ENCODE assay signal across 24 mouse cellular contexts in genomic region chr8:5674971-5675370, GRCm38 (mm10).
DNase-seq lines count a peak whose midpoint lies in the region; ATAC-seq lines count a peak whose summit lies in the region.
"Had no signal": no experiment of that assay in that cellular context is flagged by ENCODE, and none has a peak within 500 bp of the region (broad histone marks: within the 10 kb centered on the region; RNA-seq: fewer than 3 reads in every experiment).

No protein-coding gene starts in this region.

- DNase-seq in cerebellum, adult 18-20 months = no peak
- peak; percentile 23 to 55 for DNase-seq in cerebellum, postnatal 14 days
- no peak for DNase-seq in cerebellum, adult 9-11 months
- DNase-seq in hindbrain, embryonic 11.5 days (ENCODE audit: low spot score) = no peak
- DNase-seq in hindbrain, embryonic 10.5 days (ENCODE audit: low spot score) = no peak
- DNase-seq: adrenal gland, adult 8-10 months; adrenal gland, postnatal 14 days; adrenal gland, postnatal 36 days; B cell, adult 2 months; cerebellum, adult 9-10 months; embryo, embryonic 11 days had no signal

- no peak overlapping the region for H3K4me2 ChIP-seq in hindbrain, embryonic 11.5 days (replicated peaks; ENCODE audit: low read depth, low read length)
- H3K4me2 ChIP-seq: embryonic facial prominence, embryonic 13.5 days; embryonic facial prominence, embryonic 15.5 days; forebrain, embryonic 12.5 days had no signal

- no peaks in the 10 kb centered on the region for H3K9me3 ChIP-seq in hindbrain, embryonic 11.5 days (ENCODE audit: control insufficient read depth, low read length)
- no peaks in the 10 kb centered on the region for H3K9me3 ChIP-seq in hindbrain, embryonic 10.5 days
- H3K9me3 ChIP-seq: embryonic facial prominence, embryonic 13.5 days; embryonic facial prominence, embryonic 15.5 days; forebrain, embryonic 10.5 days; forebrain, embryonic 12.5 days; G1E had no signal

- WGBS in hindbrain, embryonic 11.5 days = 83% methylated on average over 5 of the region's 5 CpGs
- WGBS in hindbrain, embryonic 10.5 days = 79% methylated on average over 5 of the region's 5 CpGs

- no peaks in the 10 kb centered on the region for H3K4me1 ChIP-seq in hindbrain, embryonic 11.5 days (replicated peaks; ENCODE audit: control insufficient read depth, insufficient read depth, low read length)
- no peaks in the 10 kb centered on the region for H3K4me1 ChIP-seq in hindbrain, embryonic 10.5 days (replicated peaks)
- H3K4me1 ChIP-seq: embryonic facial prominence, embryonic 13.5 days; embryonic facial prominence, embryonic 15.5 days; forebrain, embryonic 10.5 days; forebrain, embryonic 12.5 days had no signal

- no peak overlapping the region for H3K27ac ChIP-seq in hindbrain, embryonic 11.5 days (ENCODE audit: low read depth, low read length)
- no peak overlapping the region for H3K27ac ChIP-seq in hindbrain, embryonic 10.5 days
- H3K27ac ChIP-seq: embryonic facial prominence, embryonic 13.5 days; embryonic facial prominence, embryonic 15.5 days; forebrain, embryonic 10.5 days; forebrain, embryonic 12.5 days had no signal

- H3K9ac ChIP-seq in hindbrain, embryonic 11.5 days (ENCODE audit: low read depth, low read length) = no peak overlapping the region
- H3K9ac ChIP-seq: embryonic facial prominence, embryonic 13.5 days; embryonic facial prominence, embryonic 15.5 days; forebrain, embryonic 12.5 days had no signal

- no peaks in the 10 kb centered on the region for H3K36me3 ChIP-seq in hindbrain, embryonic 11.5 days (ENCODE audit: control insufficient read depth, insufficient read depth, low read length)
- no peaks in the 10 kb centered on the region for H3K36me3 ChIP-seq in hindbrain, embryonic 10.5 days
- H3K36me3 ChIP-seq: embryonic facial prominence, embryonic 13.5 days; embryonic facial prominence, embryonic 15.5 days; forebrain, embryonic 10.5 days; forebrain, embryonic 12.5 days; G1E had no signal

- no peak overlapping the region for H3K4me3 ChIP-seq in hindbrain, embryonic 11.5 days (ENCODE audit: low read depth, low read length)
- no peak overlapping the region for H3K4me3 ChIP-seq in hindbrain, embryonic 10.5 days
- H3K4me3 ChIP-seq: embryonic facial prominence, embryonic 13.5 days; embryonic facial prominence, embryonic 15.5 days; erythroblast, embryonic 14.5 days; forebrain, embryonic 10.5 days; forebrain, embryonic 12.5 days had no signal

- no peaks in the 10 kb centered on the region for H3K27me3 ChIP-seq in hindbrain, embryonic 11.5 days (ENCODE audit: control insufficient read depth, insufficient read depth, low read length)
- H3K27me3 ChIP-seq in hindbrain, embryonic 10.5 days (ENCODE audit: insufficient read depth, poor library complexity, severe bottlenecking) = no peaks in the 10 kb centered on the region
- H3K27me3 ChIP-seq: CH12.LX; embryonic facial prominence, embryonic 13.5 days; embryonic facial prominence, embryonic 15.5 days; forebrain, embryonic 12.5 days; Patski had no signal

- peak; percentile 45; the same call in 1 of the 2 replicates for ATAC-seq in cerebellum, adult (ENCODE audit: insufficient number of reproducible peaks, low FRiP score, low TSS enrichment)
- peak; percentile 10; the same call in 1 of the 2 replicates for ATAC-seq in hindbrain, embryonic 11.5 days (ENCODE audit: low FRiP score)
- ATAC-seq: activated CD4-positive, CD25-positive, alpha-beta regulatory T cell, adult 4 months; CD4-positive, CD25-positive, alpha-beta regulatory T cell, adult 4 months; forebrain, embryonic 14.5 days; forebrain, embryonic 16.5 days; Patski had no signal

Comparison
In these comparisons a context has a peak if more than half of its experiments do, and no peak if none do; other contexts are left out.
1. DNase-seq: peak in cerebellum, postnatal 14 days (2 of 2); none in cerebellum, adult 18-20 months (0 of 2), cerebellum, adult 9-11 months (single experiment), hindbrain, embryonic 11.5 days (single experiment) and hindbrain, embryonic 10.5 days (single experiment).